ENCODE assay signal across 22 mouse cellular contexts in genomic region chr13:96470556-96470955, GRCm38 (mm10). TPM values are rescaled to one million over a fixed set of nuclear protein-coding genes. Genes with fewer than 3 reads are reported as not detected.
"Had no signal": no experiment of that assay in that cellular context is flagged by ENCODE, and none has a peak within 500 bp of the region (broad histone marks: within the 10 kb centered on the region; RNA-seq: fewer than 3 reads in every experiment).

No protein-coding gene starts in this region.

- H3K27me3 ChIP-seq: liver, embryonic 13.5 days; liver, embryonic 15.5 days; midbrain, embryonic 13.5 days; midbrain, embryonic 15.5 days; neural tube, embryonic 12.5 days had no signal

- ATAC-seq: liver, postnatal 0 days; midbrain, embryonic 13.5 days; midbrain, embryonic 15.5 days had no signal

- DNase-seq: liver; liver, embryonic 13.5 days; liver, postnatal 0 days; lung, adult 2 months; right cerebral cortex, postnatal 14 days; thymus, adult 18-20 months; thymus, postnatal 14 days; thymus, postnatal 36 days had no signal

- H3K4me1 ChIP-seq: liver, embryonic 13.5 days; liver, embryonic 15.5 days; megakaryocyte, embryonic 14.5 days; midbrain, embryonic 13.5 days; midbrain, embryonic 15.5 days; neural tube, embryonic 12.5 days had no signal

- H3K4me2 ChIP-seq: liver, embryonic 11.5 days; liver, embryonic 13.5 days; liver, embryonic 15.5 days; midbrain, embryonic 11.5 days; midbrain, embryonic 13.5 days; midbrain, embryonic 15.5 days; neural tube, embryonic 12.5 days had no signal

- H3K36me3 ChIP-seq: liver, embryonic 13.5 days; liver, embryonic 15.5 days; midbrain, embryonic 13.5 days; midbrain, embryonic 15.5 days; neural tube, embryonic 12.5 days had no signal

- H3K27ac ChIP-seq: liver, embryonic 13.5 days; liver, embryonic 15.5 days; macrophage; midbrain, embryonic 13.5 days; midbrain, embryonic 15.5 days; neural tube, embryonic 12.5 days had no signal

- H3K4me3 ChIP-seq: liver, embryonic 13.5 days; liver, embryonic 15.5 days; megakaryocyte, embryonic 14.5 days; midbrain, embryonic 13.5 days; midbrain, embryonic 15.5 days; neural tube, embryonic 12.5 days had no signal

- H3K9ac ChIP-seq: liver, embryonic 13.5 days; liver, embryonic 15.5 days; liver, postnatal 0 days; midbrain, embryonic 13.5 days; midbrain, embryonic 15.5 days; neural tube, embryonic 12.5 days had no signal

- H3K9me3 ChIP-seq: liver, embryonic 13.5 days; liver, embryonic 15.5 days; megakaryocyte, embryonic 14.5 days; midbrain, embryonic 13.5 days; midbrain, embryonic 15.5 days; neural tube, embryonic 12.5 days had no signal

RNA-seq across cellular contexts. Expression of gene Ankdd1b, which starts 0.4 kb away (rescaled TPM):
- polyA plus RNA-seq: liver, embryonic 13.5 days; liver, embryonic 15.5 days; liver, postnatal 0 days; macrophage; midbrain, embryonic 11.5 days; midbrain, embryonic 13.5 days; midbrain, embryonic 15.5 days; midbrain, postnatal 0 days; neural tube, embryonic 14.5 days; spleen, adult 2 months had no signal

RNA-seq across cellular contexts. Expression of gene Gm17622, which starts 20.0 kb away (rescaled TPM):
- polyA plus RNA-seq: limb, embryonic 14.5 days; liver, embryonic 11.5 days; liver, embryonic 13.5 days; liver, embryonic 15.5 days; liver, postnatal 0 days; lung, adult 2 months; macrophage; midbrain, embryonic 11.5 days; midbrain, embryonic 13.5 days; midbrain, embryonic 15.5 days; midbrain, postnatal 0 days; neural tube, embryonic 12.5 days; neural tube, embryonic 14.5 days; spleen, adult 2 months; stomach, embryonic 14.5 days; thymus, postnatal 0 days had no signal
